10 mouse cellular contexts compared by ENCODE assay signal in genomic region chr19:5014961-5015398, GRCm38 (mm10). TPM values are rescaled to one million over a fixed set of nuclear protein-coding genes. Genes with fewer than 3 reads are reported as not detected.
A peak's percentile ranks its signal among the peaks of the same experiment; 100 is the strongest.
DNase-seq lines count a peak whose midpoint lies in the region; ATAC-seq and TF ChIP-seq lines count a peak whose summit lies in the region.
"Had no signal": no experiment of that assay in that cellular context is flagged by ENCODE, and none has a peak within 500 bp of the region (broad histone marks: within the 10 kb centered on the region; RNA-seq: fewer than 3 reads in every experiment).

No protein-coding gene starts in this region.

- peak overlapping the region; percentile 98 for H3K27ac ChIP-seq in heart, postnatal 0 days (ENCODE audit: low read depth)
- no peak overlapping the region for H3K27ac ChIP-seq in heart, embryonic 10.5 days
- H3K27ac ChIP-seq in limb, embryonic 14.5 days (replicated peaks; ENCODE audit: low read depth, low read length): no peak overlapping the region

- no peak overlapping the region for H3K9ac ChIP-seq in heart, postnatal 0 days (replicated peaks; ENCODE audit: low read depth, low read length)
- no peak overlapping the region for H3K9ac ChIP-seq in limb, embryonic 14.5 days (ENCODE audit: low read depth, low read length, severe bottlenecking)
- H3K9ac ChIP-seq: embryonic facial prominence, embryonic 13.5 days had no signal

- TF ChIP-seq CTCF in heart, postnatal 0 days (IDR thresholded peaks at IDR 0.05; ENCODE audit: low read depth): peak; percentile 58
- peak; percentile 76 for TF ChIP-seq CTCF in E14TG2a.4 (conservative IDR thresholded peaks at IDR 0.05; ENCODE audit: low read length)

- no peak for TF ChIP-seq POLR2A in limb, embryonic 14.5 days (IDR thresholded peaks at IDR 0.05; ENCODE audit: borderline replicate concordance, extremely low read depth, insufficient read depth, insufficient read length)

- no peaks in the 10 kb centered on the region for H3K36me3 ChIP-seq in heart, postnatal 0 days (replicated peaks; ENCODE audit: control insufficient read depth, insufficient read depth, low read length)
- H3K36me3 ChIP-seq in heart, embryonic 10.5 days: no peaks in the 10 kb centered on the region
- H3K36me3 ChIP-seq in E14TG2a.4 (ENCODE audit: insufficient read depth, low read length): no peaks in the 10 kb centered on the region
- no peaks in the 10 kb centered on the region for H3K36me3 ChIP-seq in limb, embryonic 14.5 days (ENCODE audit: control insufficient read depth, insufficient read depth, low read length)
- H3K36me3 ChIP-seq: embryonic facial prominence, embryonic 13.5 days had no signal

- peak; percentile 67 for DNase-seq in heart, postnatal 0 days (ENCODE audit: low spot score)
- no peak for DNase-seq in heart, embryonic 10.5 days (ENCODE audit: low spot score)
- peak; percentile 65 for DNase-seq in 3134 (ENCODE audit: extremely low read depth, insufficient read length, low spot score)
- peak; percentile 52 for DNase-seq in limb, embryonic 14.5 days (ENCODE audit: low spot score)
- peak; percentile 15 for DNase-seq in yolk sac, embryonic 10.5 days (ENCODE audit: low spot score)
- no peak for DNase-seq in gastrocnemius, adult 8-10 months (ENCODE audit: low spot score in 2 of 2)

- H3K9me3 ChIP-seq in heart, postnatal 0 days (replicated peaks; ENCODE audit: control insufficient read depth, low read length): no peaks in the 10 kb centered on the region
- no peaks in the 10 kb centered on the region for H3K9me3 ChIP-seq in heart, embryonic 10.5 days
- H3K9me3 ChIP-seq in E14TG2a.4 (ENCODE audit: low read length): no peaks in the 10 kb centered on the region
- H3K9me3 ChIP-seq in limb, embryonic 14.5 days (ENCODE audit: control insufficient read depth, low read length): no peaks in the 10 kb centered on the region
- H3K9me3 ChIP-seq: embryonic facial prominence, embryonic 13.5 days had no signal

- TF ChIP-seq EP300 in heart, postnatal 0 days (IDR thresholded peaks at IDR 0.05; ENCODE audit: low read depth): no peak

- no peak overlapping the region for H3K4me2 ChIP-seq in heart, postnatal 0 days (ENCODE audit: low read depth, low read length)
- no peak overlapping the region for H3K4me2 ChIP-seq in limb, embryonic 14.5 days (replicated peaks; ENCODE audit: low read depth, low read length, severe bottlenecking)
- H3K4me2 ChIP-seq: embryonic facial prominence, embryonic 13.5 days had no signal

- no peak overlapping the region for H3K4me3 ChIP-seq in heart, postnatal 0 days (ENCODE audit: low read depth, low read length)
- H3K4me3 ChIP-seq in heart, embryonic 10.5 days: no peak overlapping the region
- no peak overlapping the region for H3K4me3 ChIP-seq in E14TG2a.4 (replicated peaks; ENCODE audit: low read length)
- no peak overlapping the region for H3K4me3 ChIP-seq in limb, embryonic 14.5 days (replicated peaks; ENCODE audit: low read length)
- H3K4me3 ChIP-seq: embryonic facial prominence, embryonic 13.5 days had no signal

- H3K4me1 ChIP-seq in heart, postnatal 0 days (ENCODE audit: control insufficient read depth, insufficient read depth): peaks cover 14% of the 10 kb centered on the region
- H3K4me1 ChIP-seq in heart, embryonic 10.5 days: peaks cover 22% of the 10 kb centered on the region
- peaks cover 65% of the 10 kb centered on the region for H3K4me1 ChIP-seq in E14TG2a.4 (replicated peaks; ENCODE audit: low read depth, low read length)
- H3K4me1 ChIP-seq in limb, embryonic 14.5 days (ENCODE audit: control insufficient read depth, insufficient read depth, low read length): peaks cover 3% of the 10 kb centered on the region; the same call in 1 of the 2 replicates

- 22% methylated on average over 8 of the region's 8 CpGs for WGBS in heart, postnatal 0 days
- 19% methylated on average over 8 of the region's 8 CpGs for WGBS in heart, embryonic 10.5 days
- 15% methylated on average over 8 of the region's 8 CpGs for WGBS in limb, embryonic 14.5 days

- no peak for ATAC-seq in heart, postnatal 0 days (ENCODE audit: insufficient read depth, low read depth)
- ATAC-seq in common myeloid progenitor, adult 5-6 weeks (replicated peaks; ENCODE audit: low read depth, poor library complexity, severe bottlenecking): peak; percentile 73
- no peak for ATAC-seq in limb, embryonic 14.5 days (ENCODE audit: low FRiP score, low read depth)

- H3K27me3 ChIP-seq in heart, postnatal 0 days (ENCODE audit: control insufficient read depth, insufficient read depth, low read length): no peaks in the 10 kb centered on the region
- no peaks in the 10 kb centered on the region for H3K27me3 ChIP-seq in heart, embryonic 10.5 days (ENCODE audit: insufficient read depth, poor library complexity, severe bottlenecking)
- no peaks in the 10 kb centered on the region for H3K27me3 ChIP-seq in E14TG2a.4 (ENCODE audit: insufficient read depth, low read length)
- H3K27me3 ChIP-seq in limb, embryonic 14.5 days (ENCODE audit: control insufficient read depth, insufficient read depth, low read length): no peaks in the 10 kb centered on the region
- H3K27me3 ChIP-seq: embryonic facial prominence, embryonic 13.5 days had no signal

RNA-seq across cellular contexts. Expression of gene Slc29a2, which starts 8.7 kb away (rescaled TPM):
- total RNA-seq in heart, postnatal 0 days (2014; rRNA removed; ENCODE audit: low replicate concordance): 13.8 and 17.3 TPM in 2 replicates
- 11.5 and 11.7 TPM in 2 replicates for polyA plus RNA-seq in heart, postnatal 0 days (2015; fragmentation: Nextera tagmentation; extraction: Ambion mirVana)
- 7.6 and 12.0 TPM in 2 replicates for polyA plus RNA-seq in heart, embryonic 10.5 days (2016; fragmentation: Nextera tagmentation; extraction: Ambion mirVana)
- 2.3 and 4.3 TPM in 2 replicates for total RNA-seq in common myeloid progenitor, adult 5-6 weeks (2017)
- polyA plus RNA-seq in limb, embryonic 14.5 days (2012; rRNA removed): 15.7 and 25.5 TPM in 2 replicates
- 3.7 and 5.0 TPM in 2 replicates for polyA plus RNA-seq in limb, embryonic 14.5 days (2014; fragmentation: Nextera tagmentation; extraction: Ambion mirVana)
- total RNA-seq in gastrocnemius, adult 8-10 months (2022): 1 to 10 TPM; 4.0 to 6.1 (median 4.3) TPM

RNA-seq across cellular contexts. Expression of gene B4gat1, which starts 23.6 kb away (rescaled TPM):
- 46.2 and 58.3 TPM in 2 replicates for total RNA-seq in heart, postnatal 0 days (2014; rRNA removed; ENCODE audit: low replicate concordance)
- 47.4 and 48.2 TPM in 2 replicates for polyA plus RNA-seq in heart, postnatal 0 days (2015; fragmentation: Nextera tagmentation; extraction: Ambion mirVana)
- polyA plus RNA-seq in heart, embryonic 10.5 days (2016; fragmentation: Nextera tagmentation; extraction: Ambion mirVana): 42.8 and 47.8 TPM in 2 replicates
- 9.2 TPM in 1 of 2 replicates, not detected in the other for total RNA-seq in common myeloid progenitor, adult 5-6 weeks (2017)
- 31.3 and 46.6 TPM in 2 replicates for polyA plus RNA-seq in limb, embryonic 14.5 days (2012; rRNA removed)
- polyA plus RNA-seq in limb, embryonic 14.5 days (2014; fragmentation: Nextera tagmentation; extraction: Ambion mirVana): 43.7 and 45.2 TPM in 2 replicates
- 10 to 100 TPM; 16.0 to 23.1 (median 19.5) TPM for total RNA-seq in gastrocnemius, adult 8-10 months (2022)

RNA-seq across cellular contexts. Expression of gene AC124502.3, which starts 23.7 kb away (rescaled TPM):
- 1.7 TPM in 1 of 2 replicates, not detected in the other for total RNA-seq in heart, postnatal 0 days (2014; rRNA removed; ENCODE audit: low replicate concordance)
- 0.97 and 1.4 TPM in 2 replicates for polyA plus RNA-seq in heart, postnatal 0 days (2015; fragmentation: Nextera tagmentation; extraction: Ambion mirVana)
- 1.6 and 2.5 TPM in 2 replicates for polyA plus RNA-seq in heart, embryonic 10.5 days (2016; fragmentation: Nextera tagmentation; extraction: Ambion mirVana)
- 5.8 TPM in 1 of 2 replicates, not detected in the other for total RNA-seq in common myeloid progenitor, adult 5-6 weeks (2017)
- polyA plus RNA-seq in limb, embryonic 14.5 days (2012; rRNA removed): 1.3 and 2.5 TPM in 2 replicates
- polyA plus RNA-seq in limb, embryonic 14.5 days (2014; fragmentation: Nextera tagmentation; extraction: Ambion mirVana): 0.84 and 1.7 TPM in 2 replicates
- total RNA-seq in gastrocnemius, adult 8-10 months (2022): 1 to 10 TPM in 3 of 4 experiments, under 1 TPM in 1; 0.61 to 1.7 (median 1.4) TPM

RNA-seq across cellular contexts. Expression of gene Npas4, which starts 24.9 kb away (rescaled TPM):
- 0.15 TPM in 1 of 2 replicates, not detected in the other for total RNA-seq in heart, postnatal 0 days (2014; rRNA removed; ENCODE audit: low replicate concordance)
- polyA plus RNA-seq in heart, postnatal 0 days (2015; fragmentation: Nextera tagmentation; extraction: Ambion mirVana): 0.03 TPM in 1 of 2 replicates, not detected in the other
- polyA plus RNA-seq in heart, embryonic 10.5 days (2016; fragmentation: Nextera tagmentation; extraction: Ambion mirVana): 0.24 and 0.34 TPM in 2 replicates
- total RNA-seq in common myeloid progenitor, adult 5-6 weeks (2017): not detected in 2 replicates
- 0.50 and 0.60 TPM in 2 replicates for polyA plus RNA-seq in limb, embryonic 14.5 days (2012; rRNA removed)
- not detected in 2 replicates for polyA plus RNA-seq in limb, embryonic 14.5 days (2014; fragmentation: Nextera tagmentation; extraction: Ambion mirVana)
- total RNA-seq in gastrocnemius, adult 8-10 months (2022): under 1 TPM in 1 of 4 experiments, not detected in 3; 0.11 TPM
- polyA plus RNA-seq: embryonic facial prominence, embryonic 13.5 days; lung, embryonic 16.5 days had no signal

RNA-seq across cellular contexts. Expression of gene Brms1, which starts 26.2 kb away (rescaled TPM):
- 1.9 and 13.6 TPM in 2 replicates for total RNA-seq in heart, postnatal 0 days (2014; rRNA removed; ENCODE audit: low replicate concordance)
- 20.0 and 20.4 TPM in 2 replicates for polyA plus RNA-seq in heart, postnatal 0 days (2015; fragmentation: Nextera tagmentation; extraction: Ambion mirVana)
- 47.1 and 58.1 TPM in 2 replicates for polyA plus RNA-seq in heart, embryonic 10.5 days (2016; fragmentation: Nextera tagmentation; extraction: Ambion mirVana)
- total RNA-seq in common myeloid progenitor, adult 5-6 weeks (2017): 27.8 and 28.5 TPM in 2 replicates
- 30.2 TPM in 2 replicates for polyA plus RNA-seq in limb, embryonic 14.5 days (2012; rRNA removed)
- 38.1 and 38.9 TPM in 2 replicates for polyA plus RNA-seq in limb, embryonic 14.5 days (2014; fragmentation: Nextera tagmentation; extraction: Ambion mirVana)
- total RNA-seq in gastrocnemius, adult 8-10 months (2022): 10 to 100 TPM; 14.8 to 17.6 (median 16.4) TPM

Comparison
In these comparisons a context has a peak if more than half of its experiments do, and no peak if none do; other contexts are left out.
1. DNase-seq: peak in heart, postnatal 0 days (single experiment), 3134 (single experiment), limb, embryonic 14.5 days (single experiment) and yolk sac, embryonic 10.5 days (single experiment); none in heart, embryonic 10.5 days (single experiment) and gastrocnemius, adult 8-10 months (0 of 2).